Mouse (Mus musculus) testis, adult 2 months (tissue): ENCODE measurements around the gene Stoml1.

Experiments used
- CTCF ChIP-seq: fragments of 200-500 bp; IDR thresholded peaks from 2 replicates; pipeline ENCODE4 v1.5.1; 2012; ENCODE audit warnings: low read depth, mild to moderate bottlenecking, inconsistent platforms, low read length, moderate library complexity; ENCODE audit not compliant: control insufficient read depth, insufficient read depth, insufficient replicate concordance
- POLR2A ChIP-seq: fragments of 200-500 bp; IDR thresholded peaks from 2 replicates; pipeline ENCODE4 v1.6.1; 2012; ENCODE audit warnings: low read depth, mild to moderate bottlenecking, inconsistent platforms, low read length, moderate library complexity; ENCODE audit not compliant: control insufficient read depth

- TF ChIP-seq CTCF (no peak), POLR2A (no peak)
Observed at GRCm38 (mm10) chr9:58255105-58255504, 2.1 kb downstream of the Stoml1 start.
